Mouse (Mus musculus) spleen, postnatal 36 days (tissue): ENCODE results near the gene Mynn.
A peak's percentile ranks its signal among the peaks of the same experiment; 100 is the strongest.

ENCODE experiments used
- DNase-seq, 2 experiments: peaks; one replicate each; pipeline ENCODE4 v3.0.0; 2022; ENCODE audit warnings: low spot score in 2 of 2, mixed read lengths in 1 of 2

Gene Mynn

GRCm38 (mm10) chr3:30644207-30644606 lies 42.3 kb downstream of the Mynn start, which contains the start of gene Lrriq4:
Gene Lrriq4 (plus strand): TSS chr3:30644507.
- no peak for DNase-seq

GRCm38 (mm10) chr3:30646761-30647160 lies 44.9 kb downstream of the Mynn start:
- DNase-seq: no peak

GRCm38 (mm10) chr3:30647440-30648090 lies 45.7 kb downstream of the Mynn start, which contains the start of gene Lrrc34:
Gene Lrrc34 (minus strand): TSS chr3:30647869.
- DNase-seq: peak in 1 of 2 experiments; percentile 2

- no peak for DNase-seq
Measured at GRCm38 (mm10) chr3:30648466-30648865, 46.6 kb downstream of the Mynn start.

- DNase-seq: no peak
Measured at GRCm38 (mm10) chr3:30650062-30650841, 48.4 kb downstream of the Mynn start.

GRCm38 (mm10) chr3:30655937-30656336 lies 54.1 kb downstream of the Mynn start:
- DNase-seq: no peak

GRCm38 (mm10) chr3:30658486-30658885 lies 56.6 kb downstream of the Mynn start:
- DNase-seq: no peak
